Mouse (Mus musculus): ENCODE measurements around the gene Mdm2.
"Not testable (repeated sequence)": the region's sequence is repeated elsewhere in the genome, so short reads cannot be mapped to it uniquely, and the experiment has no call there.

DNA sequence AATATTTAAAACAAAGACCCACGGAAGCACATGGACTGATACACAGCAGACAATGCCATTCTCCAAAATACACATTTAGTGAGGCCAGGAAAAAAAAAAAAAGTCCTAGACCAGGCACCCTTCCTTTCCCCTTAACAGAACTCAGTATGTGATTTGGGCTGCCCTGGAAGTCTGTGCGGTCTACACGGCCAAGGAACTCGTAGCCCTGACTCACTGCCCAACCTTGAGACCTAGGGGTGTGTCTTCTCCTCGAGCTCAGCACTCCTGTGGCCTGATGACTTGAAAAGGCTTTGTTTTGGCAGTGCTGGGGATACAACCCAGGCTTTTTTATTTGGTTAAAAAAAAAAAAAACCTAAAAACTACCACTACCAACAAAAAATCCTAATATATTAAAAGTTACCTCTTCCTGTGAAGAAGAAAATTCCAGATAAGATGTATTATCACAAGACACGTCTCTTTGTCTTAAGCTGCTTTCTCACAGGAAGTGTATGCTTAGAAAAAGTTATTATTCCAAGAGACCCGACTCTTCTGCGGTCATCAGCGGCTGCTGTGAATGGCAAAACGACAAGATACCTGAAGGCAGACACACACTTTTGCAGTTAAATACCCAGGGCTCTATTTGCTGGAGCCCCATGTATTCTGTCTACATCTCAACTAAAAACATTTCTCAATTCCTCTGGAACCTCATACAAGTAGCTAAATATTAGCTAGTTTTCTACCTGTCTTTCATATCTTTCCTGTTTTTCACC, 23.7 kb upstream of the Mdm2 start:
- TF ChIP-seq CTCF, EP300 (IDR thresholded peaks at IDR 0.05; ENCODE audit: low read depth): not testable (repeated sequence)
